Mouse (Mus musculus) cerebellum, postnatal 10 days (tissue): Measurements from ENCODE around the gene Mettl14.
A peak's percentile ranks its signal among the peaks of the same experiment; 100 is the strongest.
"Not testable (repeated sequence)": the region's sequence is repeated elsewhere in the genome, so short reads cannot be mapped to it uniquely, and the experiment has no call there.

ENCODE experiments used
- DNase-seq, 2 experiments: peaks; one replicate each; pipeline ENCODE4 v3.0.0; 2021; ENCODE audit warnings: mixed read lengths in 2 of 2

Gene Mettl14

DNA sequence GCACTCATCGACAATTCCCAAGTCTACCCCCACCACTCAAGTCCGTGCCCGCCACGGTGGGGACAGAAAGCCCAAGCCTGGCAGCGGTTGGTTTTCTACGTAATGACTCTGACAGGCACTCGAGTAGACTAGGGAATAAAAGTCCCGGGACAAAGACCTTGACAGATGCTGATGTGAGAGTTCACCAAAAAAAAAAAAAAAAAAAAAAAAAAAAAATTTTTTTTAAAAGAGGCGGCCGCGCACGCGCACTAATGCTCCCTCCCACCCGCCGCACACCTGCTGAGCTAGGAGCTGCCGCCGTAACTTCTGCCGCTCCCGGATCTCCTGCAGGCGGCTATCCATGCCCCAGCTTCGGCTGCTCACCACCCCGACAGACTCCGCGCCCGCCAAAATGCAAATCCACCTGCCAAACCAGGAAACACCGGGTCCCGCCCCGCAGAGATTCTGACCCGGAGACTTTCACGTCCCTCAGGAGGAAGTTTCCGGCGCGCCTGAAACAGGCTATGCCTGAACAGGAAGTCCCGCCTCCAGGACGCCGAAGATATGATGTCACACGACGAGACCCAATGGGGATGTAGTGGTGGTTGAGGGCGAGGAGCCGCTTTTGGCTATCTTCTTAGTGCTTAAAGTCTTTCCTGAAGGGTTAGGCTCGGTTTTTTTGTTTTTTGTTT, at the start of gene Mettl14:
Gene Mettl14 (minus strand): TSS at position 623 of the 671 bp plus-strand sequence.
- peak; percentile 99 for DNase-seq

DNA sequence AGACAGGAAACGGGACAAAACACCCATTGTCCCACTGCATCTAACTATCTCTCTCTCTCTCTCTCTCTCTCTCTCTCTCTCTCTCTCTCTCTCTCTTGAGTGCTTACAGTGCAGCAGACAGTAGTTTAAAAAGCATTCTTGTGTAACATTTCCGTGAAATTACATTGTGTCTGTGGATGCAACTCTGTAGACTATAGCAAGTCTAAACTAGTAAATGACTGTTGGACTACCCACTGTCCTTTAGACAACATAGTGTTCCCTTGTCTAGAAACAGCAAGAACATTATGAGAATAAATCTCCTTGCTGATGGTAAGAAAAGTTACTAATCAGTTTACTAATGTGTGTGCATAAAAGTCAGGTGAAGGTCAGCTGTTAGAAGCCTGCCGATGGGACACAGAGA, 47.5 kb upstream of the Mettl14 start:
- no peak for DNase-seq

DNA sequence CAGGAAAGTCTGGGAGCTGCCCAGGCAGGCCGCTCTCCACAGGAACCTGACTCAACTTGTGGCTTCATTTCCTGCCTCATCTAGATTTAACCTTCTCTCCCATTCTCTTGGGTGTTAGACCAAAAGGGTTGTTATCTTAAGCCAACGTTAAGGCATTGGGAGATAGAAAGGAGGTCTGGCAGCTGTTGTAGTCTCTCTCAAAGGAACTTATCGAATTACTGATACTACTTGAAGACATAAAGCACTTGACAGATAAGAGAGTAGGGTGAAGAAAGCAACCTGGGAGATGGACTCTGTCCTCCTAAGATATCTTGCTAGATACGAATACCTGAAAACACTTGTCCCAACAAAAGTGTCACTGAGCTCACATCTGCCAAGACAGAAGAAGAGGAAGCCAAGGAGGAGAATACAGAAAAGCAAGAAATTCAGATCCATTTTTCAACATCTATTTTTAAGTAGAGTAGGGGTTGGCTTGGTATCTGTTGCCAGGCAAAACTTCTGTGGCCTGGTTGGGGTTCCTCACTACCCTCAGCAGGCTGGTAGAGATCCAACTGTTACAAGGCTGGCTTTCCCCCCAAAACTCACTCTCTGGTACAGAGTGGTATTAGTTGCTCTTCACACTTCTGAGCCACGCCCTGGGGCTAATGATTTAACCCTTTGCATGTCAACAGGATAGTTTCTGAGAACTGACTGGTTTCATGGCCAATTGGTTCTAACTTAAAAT, 46.2 kb upstream of the Mettl14 start:
- DNase-seq: no peak

DNA sequence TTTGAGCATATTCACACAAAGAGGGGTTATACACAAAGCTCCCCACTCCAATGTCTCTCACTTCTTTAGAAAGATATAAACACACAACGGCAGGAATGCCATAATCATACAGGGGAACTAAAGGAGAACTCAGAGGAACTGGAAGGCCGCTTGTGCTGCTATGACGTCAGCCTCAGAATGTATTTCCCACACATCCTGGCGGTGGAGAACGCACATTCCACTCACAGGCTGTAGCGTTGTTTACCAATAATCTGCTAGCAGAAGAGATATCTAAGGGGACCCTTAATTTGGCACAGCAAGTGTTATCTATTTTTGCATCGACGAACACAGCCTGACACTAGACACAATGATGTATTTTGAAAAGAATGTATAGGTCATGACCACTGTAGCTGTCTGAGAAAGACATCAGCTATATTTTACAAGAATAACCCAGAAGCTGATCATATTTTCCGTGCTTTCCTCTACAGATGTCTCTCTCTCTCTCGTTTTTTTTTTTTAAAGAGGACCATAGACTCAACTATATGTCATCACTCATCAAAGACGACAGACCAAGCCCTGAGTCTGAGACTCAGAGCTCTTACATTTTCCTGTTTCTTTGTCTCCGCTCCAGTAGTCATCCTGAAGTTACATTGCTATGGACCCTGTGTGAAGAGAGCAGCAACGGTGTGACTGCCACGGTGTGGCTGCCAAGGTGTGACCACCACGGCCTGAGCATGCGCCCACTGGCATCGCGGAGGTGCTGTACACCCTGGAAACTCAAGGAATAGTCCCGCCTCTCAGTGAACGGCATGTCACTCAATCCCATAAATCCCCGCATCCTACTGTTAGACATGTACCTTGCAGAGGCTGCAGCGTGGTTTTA, 43.9 kb upstream of the Mettl14 start:
- no peak for DNase-seq

DNA sequence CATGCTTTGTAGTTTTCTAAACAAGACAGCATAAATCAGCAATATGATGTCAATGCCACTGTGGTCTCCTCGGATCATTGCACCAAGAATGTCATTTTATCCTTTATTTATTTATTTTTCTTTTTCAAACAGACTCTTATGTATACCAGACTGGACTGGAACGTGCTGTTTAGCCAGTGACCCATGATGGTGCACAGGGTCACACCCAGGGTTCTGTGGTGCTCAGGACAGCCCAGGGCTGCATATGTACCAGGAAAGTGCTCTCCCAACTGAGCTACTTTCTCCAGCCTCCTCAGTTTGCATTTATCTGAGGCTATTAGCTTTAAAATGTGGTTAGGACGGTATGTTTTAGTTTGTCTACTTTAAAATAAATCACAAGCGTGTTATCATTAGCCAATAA, 42.1 kb upstream of the Mettl14 start:
- DNase-seq: no peak

DNA sequence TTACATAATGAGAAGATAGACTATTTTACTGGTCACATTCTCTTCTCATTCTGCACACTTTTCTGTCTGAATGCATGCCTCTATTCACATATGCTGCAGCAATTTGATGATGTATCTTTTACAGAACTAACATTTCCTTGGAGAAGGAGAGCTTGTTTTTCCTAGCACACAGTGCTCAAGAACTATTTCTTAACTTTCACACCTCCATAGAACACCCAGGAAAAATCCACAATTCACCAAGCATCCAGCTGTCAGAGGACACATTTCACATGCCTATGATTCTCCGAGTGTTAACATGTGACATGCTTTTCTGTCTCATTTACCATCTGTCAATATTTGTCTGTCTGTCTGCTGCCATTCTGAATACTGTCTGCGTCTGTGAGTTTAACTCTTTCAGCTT, 39.7 kb upstream of the Mettl14 start:
- no peak for DNase-seq

DNA sequence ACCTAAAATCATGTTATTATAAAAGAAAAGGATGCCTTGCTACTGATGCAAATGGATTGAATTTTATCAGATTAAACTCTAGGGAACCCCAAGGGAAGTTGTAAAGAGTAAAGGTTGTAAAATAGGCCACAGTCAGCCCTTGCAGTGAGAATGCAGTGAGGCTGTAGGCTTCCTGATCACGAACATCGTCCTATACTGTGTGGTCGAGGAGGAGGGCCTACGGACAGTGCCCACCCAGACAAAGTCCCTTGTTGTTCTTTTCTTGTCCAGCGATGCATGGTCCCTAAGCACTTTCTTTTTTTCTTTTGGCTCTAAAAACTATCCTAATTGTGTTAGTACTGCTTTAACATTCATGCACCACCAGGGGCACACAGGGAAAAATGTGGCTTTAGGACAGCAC, 27.3 kb upstream of the Mettl14 start:
- no peak for DNase-seq

DNA sequence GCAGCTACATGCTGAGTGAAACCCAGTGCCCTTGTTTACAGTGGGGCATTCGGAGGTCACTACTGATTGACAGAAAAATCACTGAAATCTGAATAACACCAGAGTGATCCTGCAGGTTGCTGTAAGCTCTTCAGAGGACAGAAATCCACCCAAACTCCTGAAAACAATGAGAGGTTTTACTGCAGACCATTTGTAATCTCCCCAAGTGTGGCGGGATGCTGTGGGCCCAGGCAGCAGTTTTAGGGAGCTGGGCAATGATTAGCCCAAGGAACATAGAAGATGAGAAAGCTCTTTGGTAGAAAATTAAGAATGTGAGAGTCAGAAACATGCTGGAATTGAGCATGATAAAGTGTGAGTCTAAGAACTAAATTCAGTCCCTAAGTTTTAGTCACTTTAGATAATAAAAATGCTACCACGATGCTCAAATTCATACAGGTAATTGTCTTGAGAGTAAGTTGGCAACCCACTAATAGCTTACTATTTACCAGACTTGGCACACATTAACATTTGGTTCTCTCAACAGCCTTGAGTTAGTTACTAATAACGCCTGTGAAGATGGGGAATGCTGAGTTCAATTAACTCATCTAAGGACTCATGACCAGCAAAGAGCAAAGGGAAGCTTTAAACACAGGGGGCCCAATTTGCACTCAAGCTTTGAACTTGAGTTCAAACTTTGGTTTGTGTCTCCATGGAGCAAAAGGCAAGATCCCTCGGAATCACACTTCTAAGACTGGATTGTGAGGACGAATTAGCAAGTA, 26.1 kb upstream of the Mettl14 start:
- no peak for DNase-seq

DNA sequence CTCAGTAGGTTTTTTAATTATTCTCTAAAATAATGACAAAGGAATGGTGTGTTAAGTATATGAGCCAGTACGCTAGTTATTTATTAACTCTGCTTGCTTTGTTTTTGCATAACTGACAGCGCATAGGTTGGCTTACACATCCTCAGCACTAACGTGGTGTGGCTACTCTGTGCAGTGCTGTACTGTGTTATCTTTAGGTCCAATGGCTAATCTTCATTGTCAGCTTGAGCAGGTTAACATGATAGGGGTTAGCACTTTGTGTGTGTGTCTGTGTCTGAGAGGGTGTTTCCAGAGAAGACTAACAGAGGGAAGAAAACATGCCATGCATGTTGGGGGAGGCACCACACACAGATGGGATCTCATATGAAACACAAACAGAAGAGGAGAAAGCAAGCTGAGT, 19.0 kb upstream of the Mettl14 start:
- DNase-seq: no peak

DNA sequence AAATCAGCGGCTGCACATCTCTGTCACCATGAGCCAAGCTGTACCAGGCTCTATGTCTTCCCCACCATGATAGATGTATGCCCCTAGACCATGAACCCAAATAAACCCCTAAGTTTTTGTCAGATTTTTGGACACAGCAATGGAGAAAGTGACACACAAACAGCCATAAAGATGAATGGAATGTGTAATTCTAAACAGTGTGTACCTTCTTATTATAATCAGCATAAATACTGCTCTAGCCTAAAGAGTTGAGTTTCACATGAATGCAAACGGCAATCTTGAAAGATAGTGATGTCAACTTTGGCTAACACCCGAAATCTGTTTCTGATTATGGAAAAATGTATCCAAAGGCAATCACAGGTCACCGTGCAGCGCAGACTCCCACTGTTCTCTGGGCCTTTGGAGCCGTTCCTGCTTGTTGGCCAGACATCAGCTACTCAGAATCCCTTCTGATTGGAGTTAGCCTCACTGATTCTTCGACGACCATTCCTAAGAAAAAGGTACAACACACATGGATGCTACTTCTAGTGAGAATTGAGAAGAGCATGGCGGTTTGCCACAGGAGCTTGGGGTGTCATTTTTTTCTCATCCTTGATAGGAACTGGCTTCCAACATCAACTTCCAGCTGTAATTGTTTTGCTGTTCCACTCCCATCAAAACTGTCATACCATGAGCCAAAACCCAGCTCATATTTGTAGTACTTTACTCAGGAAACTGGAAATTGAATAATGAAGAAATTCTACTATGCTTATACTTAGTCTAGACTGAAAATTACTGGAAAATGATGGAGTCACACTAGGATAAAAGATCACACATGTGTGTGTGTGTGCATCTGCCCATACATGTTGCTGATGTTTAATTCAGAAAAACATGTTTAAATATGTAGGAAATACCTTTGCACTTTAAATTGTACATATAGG, 11.9 kb upstream of the Mettl14 start:
- no peak for DNase-seq

DNA sequence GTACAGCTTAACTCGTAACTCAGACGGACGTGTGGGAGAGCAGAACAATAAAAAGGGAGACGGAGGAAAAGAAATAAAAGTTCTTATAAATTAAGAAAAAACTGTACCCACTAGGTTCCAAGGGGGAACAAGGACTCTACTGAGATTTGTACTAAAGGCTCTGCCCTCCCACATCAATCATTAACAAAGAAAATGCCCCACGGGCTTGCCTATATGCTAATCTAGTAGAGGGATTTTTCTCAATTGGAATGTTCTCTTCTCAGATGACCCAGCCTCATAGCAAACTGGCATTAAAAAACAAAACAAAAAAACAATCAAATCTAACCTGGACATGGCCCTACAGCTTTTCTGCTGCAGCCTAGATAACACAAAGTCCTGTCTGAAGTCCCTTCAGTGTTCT, 9.7 kb upstream of the Mettl14 start:
- DNase-seq: no peak

DNA sequence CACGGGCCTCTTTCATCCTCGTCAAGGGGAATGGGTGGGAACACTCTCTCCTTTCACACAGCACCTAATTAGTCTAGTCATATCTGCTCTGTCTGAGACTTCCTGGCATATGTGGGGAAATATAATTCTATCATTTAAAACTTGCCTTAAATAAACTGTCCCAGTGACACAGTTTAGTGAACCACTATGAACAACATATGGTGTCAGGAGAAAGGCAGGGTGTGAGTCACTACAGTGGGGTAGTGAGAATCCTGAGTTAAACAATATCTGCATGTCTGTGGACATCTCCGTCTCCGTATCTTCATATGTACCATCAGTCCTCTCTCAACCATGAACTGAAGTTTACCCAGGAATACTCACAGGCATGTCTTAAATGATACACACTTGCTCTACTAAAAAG, 5.3 kb upstream of the Mettl14 start:
- DNase-seq: no peak

DNA sequence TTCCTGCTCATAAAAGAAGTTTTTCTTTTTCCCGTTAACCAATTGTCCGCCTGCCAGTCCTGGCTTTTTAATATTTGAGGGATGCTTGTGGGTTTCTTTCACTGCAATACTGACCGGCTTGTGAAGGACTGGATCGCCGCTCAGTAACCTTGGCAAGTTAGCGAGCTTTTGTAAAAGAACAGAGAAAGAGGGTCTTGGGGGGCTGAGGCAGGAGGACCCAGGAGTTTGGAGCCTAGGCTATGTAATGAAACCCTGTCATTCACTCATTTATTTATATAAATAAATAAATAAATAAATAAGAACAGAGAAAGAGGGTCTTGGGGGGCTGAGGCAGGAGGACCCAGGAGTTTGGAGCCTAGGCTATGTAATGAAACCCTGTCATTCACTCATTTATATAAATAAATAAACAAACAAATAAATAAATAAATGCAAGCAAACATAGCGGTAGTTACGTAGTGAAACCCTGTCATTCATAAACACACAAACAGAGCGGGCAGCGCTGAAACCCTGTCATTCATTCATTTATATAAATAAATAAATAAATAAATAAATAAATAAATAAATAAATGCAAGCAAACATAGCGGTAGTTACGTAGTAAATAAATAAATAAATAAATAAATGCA, 361 bp upstream of the Mettl14 start:
- DNase-seq: peak; percentile 13 to 15

DNA sequence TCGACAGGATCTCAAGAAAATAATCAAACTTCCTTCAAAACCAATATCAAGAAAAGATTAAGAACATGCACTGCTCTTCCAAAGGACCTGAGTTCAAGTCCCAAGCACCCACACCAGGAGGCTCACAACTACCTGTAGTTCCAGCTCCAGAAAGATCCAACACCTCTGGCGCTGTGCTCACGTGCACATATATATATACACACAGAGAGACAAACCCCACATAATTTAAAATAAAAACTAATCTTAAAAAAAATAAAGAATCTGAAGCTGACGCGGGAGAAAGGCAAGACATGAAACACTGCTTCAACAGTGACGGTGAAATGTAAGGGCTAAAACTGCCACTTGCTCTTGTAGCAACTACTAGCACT, 806 bp downstream of the Mettl14 start:
- DNase-seq: peak in 1 of 2 experiments; percentile 4

DNA sequence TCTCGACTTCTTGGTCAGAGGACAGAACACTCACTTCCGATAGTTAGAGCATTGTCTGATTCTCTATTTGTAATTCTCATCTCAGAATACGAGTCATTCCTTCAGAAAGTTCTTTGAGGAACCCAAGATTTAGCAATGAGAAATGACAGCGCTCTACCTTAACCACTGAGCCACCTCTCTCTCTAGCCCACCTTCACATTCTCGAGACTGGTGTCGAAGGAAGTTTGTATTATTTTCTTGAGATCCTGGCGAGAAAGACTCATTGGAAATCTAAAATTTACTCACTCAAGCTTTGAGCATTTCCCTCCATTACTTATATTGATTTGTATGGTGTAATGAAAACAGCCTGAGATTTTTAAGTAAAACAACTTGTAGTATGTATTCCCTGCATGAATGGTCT, 1.5 kb downstream of the Mettl14 start:
- DNase-seq: no peak

DNA sequence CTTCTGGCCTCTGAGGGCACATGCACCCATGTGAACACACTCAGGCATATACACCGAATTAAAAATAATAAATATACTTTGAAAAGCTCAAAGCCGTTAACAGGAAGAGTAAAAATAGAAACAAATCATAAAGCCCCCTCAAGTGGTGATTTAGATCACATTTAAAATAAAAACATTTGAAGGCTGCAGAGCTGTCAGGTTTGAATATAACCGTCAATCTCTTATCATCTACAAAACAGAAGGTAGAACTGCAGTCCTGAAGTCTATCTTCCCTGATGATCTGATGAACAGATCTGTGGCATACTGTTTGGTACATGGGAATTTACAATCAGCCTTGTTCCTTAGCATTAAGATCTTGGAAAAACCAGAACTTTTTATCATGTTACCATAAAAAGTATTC, 9.3 kb downstream of the Mettl14 start:
- no peak for DNase-seq

DNA sequence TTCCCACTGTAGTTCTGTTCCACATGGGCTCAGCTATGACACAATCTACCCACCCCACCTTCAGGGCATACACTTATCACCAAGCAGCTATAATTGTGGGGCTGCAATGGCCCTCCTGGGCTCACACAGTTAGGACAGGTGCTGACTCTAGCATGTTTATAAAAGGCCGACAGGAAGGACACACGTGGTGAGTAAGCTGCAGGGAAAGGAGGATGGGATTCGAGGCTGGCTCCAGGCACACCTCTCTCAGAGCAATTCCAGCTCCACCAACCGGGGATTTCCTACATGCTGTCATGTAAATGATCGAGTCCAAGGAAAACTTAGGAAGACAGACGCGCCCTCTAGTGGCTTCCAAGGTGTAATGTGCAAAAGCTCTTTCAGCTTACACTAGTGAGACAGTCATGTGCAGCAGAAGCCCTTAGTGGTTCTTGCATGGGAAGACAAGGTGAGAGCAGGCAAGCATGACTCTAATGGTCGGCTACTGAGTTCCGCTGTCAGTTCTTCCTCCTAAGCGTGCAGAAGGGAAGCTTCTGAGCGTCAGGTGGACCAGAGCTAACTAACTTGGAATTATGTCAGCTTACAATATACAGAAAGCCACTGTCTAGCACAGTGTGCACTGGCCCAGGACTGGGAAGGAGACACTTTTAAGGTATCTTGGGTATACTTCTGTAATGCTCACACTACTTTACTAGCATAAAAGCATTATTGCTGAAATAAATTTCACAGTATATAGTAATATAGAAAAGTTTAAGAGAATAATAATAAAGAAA, 14.0 kb downstream of the Mettl14 start:
- peak; percentile 78 to 84 for DNase-seq

DNA sequence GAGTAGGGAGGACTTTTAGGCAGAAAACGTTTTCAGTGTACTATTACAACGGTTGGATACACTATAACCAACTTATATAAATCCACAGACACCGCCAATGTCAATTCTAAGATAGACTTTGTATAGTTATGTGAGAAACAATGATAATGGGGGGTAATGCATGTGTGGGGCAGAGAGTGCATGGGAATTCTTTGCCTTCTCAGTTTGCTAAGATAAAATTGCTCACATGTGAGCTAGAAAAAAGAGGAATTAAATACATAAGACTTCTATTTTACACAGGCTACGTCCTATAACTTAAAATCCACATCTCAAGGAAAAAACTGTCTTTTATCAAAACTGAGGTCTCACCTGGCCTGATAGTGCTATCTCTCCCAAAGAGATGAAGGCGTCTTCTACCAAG, 15.0 kb downstream of the Mettl14 start:
- DNase-seq: no peak

DNA sequence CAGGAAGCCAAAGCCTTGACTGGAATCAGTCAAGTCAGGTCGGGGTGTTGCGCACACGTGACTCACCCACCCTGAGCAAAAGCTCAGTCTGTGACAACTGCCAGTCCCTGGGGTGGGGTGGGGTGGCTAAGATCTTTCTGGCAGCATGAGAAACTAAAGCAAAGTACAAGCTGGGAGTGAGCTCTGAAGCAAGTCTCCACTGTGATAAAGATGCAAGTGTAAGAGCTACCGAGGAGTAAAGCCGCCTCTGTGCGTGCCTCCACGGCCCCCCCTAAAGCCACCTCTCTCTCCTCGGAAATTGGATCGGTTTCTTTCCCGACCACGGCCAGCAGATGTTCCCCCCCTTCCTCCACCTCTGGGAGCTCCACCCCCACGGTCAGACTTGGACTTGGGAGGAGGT, 16.7 kb downstream of the Mettl14 start:
- no peak for DNase-seq

DNA sequence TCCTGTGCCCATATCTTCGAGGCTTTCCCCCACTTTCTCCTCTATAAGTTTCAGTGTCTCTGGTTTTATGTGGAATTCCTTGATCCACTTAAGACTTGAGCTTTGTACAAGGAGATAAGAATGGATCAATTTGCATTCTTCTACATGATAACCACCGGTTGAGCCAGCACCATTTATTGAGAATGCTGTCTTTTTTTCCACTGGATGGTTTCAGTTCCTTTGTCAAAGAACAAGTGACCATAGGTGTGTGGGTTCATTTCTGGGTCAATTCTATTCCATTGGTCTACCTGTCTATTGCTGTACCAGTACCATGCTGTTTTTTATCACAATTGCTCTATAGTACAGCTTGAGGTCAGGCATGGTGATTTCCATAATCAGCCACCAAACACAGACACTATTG, 19.1 kb downstream of the Mettl14 start:
- DNase-seq: not testable (repeated sequence)
